Mouse (Mus musculus): Measurements from ENCODE around the gene Zfp345. TPM values are rescaled to one million over a fixed set of nuclear protein-coding genes. Genes with fewer than 3 reads are reported as not detected.

The Zfp345 gene
- polyA plus RNA-seq, 1 experiment from 2014 or later: 0.14 TPM

Other genes starting within 250 kb of the Zfp345 start
- gene Gm21994, start 229.5 kb downstream of the Zfp345 start, polyA plus RNA-seq (2014; fragmentation: Nextera tagmentation; extraction: Ambion mirVana): 2.4 and 3.3 TPM in 2 replicates
- not detected in 2 replicates for gene Gm14124, start 227.6 kb downstream of the Zfp345 start, polyA plus RNA-seq (2014; fragmentation: Nextera tagmentation; extraction: Ambion mirVana)
- gene Gm10130, start 161.4 kb downstream of the Zfp345 start, polyA plus RNA-seq (2014; fragmentation: Nextera tagmentation; extraction: Ambion mirVana): 1.5 and 2.7 TPM in 2 replicates
- gene 3300002I08Rik, start 122.3 kb downstream of the Zfp345 start, polyA plus RNA-seq (2014; fragmentation: Nextera tagmentation; extraction: Ambion mirVana): 4.4 TPM in 2 replicates
- 3.1 and 4.0 TPM in 2 replicates for gene Zfp442, start 33.6 kb downstream of the Zfp345 start, polyA plus RNA-seq (2014; fragmentation: Nextera tagmentation; extraction: Ambion mirVana)
- 3.7 and 4.2 TPM in 2 replicates for gene Cst7, start 85.3 kb upstream of the Zfp345 start, polyA plus RNA-seq (2014; fragmentation: Nextera tagmentation; extraction: Ambion mirVana)
- gene Apmap, start 123.5 kb upstream of the Zfp345 start, polyA plus RNA-seq (2014; fragmentation: Nextera tagmentation; extraction: Ambion mirVana): 35.0 and 38.9 TPM in 2 replicates
- 67.2 and 77.0 TPM in 2 replicates for gene Acss1, start 183.4 kb upstream of the Zfp345 start, polyA plus RNA-seq (2014; fragmentation: Nextera tagmentation; extraction: Ambion mirVana)
- gene Vsx1, start 204.3 kb upstream of the Zfp345 start, polyA plus RNA-seq (2014; fragmentation: Nextera tagmentation; extraction: Ambion mirVana): not detected in 2 replicates

Measured in liver, embryonic 11.5 days (tissue).